Mouse (Mus musculus) hindbrain, embryonic 13.5 days (tissue): ENCODE results near the gene Serpina5. TPM values are rescaled to one million over a fixed set of nuclear protein-coding genes. Genes with fewer than 3 reads are reported as not detected.

Experiments
- ATAC-seq: fragments of 200-750 bp; cut with Nextera tagmentation; 2 replicates; pipeline ENCODE4 v1.8.0; 2017; ENCODE audit warnings: moderate TSS enrichment; ENCODE audit not compliant: low FRiP score
- H3K27ac ChIP-seq: fragments of 300-500 bp; sonication (generic); 2 replicates; pipeline ENCODE4 v1.5.1; 2015; ENCODE audit warnings: inconsistent platforms, mild to moderate bottlenecking, moderate library complexity
- H3K27me3 ChIP-seq: fragments of 300-500 bp; sonication (generic); 2 replicates; pipeline ENCODE4 v1.6.1; 2015; ENCODE audit warnings: mild to moderate bottlenecking, inconsistent platforms
- H3K36me3 ChIP-seq: fragments of 300-500 bp; sonication (generic); 2 replicates; pipeline ENCODE4 v1.6.1; 2015; ENCODE audit warnings: mild to moderate bottlenecking, inconsistent platforms
- H3K4me1 ChIP-seq: fragments of 300-500 bp; sonication (generic); replicated peaks from 2 replicates; pipeline ENCODE4 v1.6.1; 2015; ENCODE audit warnings: inconsistent platforms
- H3K4me2 ChIP-seq: fragments of 300-500 bp; sonication (generic); 2 replicates; pipeline ENCODE4 v1.6.1; 2015; ENCODE audit warnings: inconsistent platforms, mild to moderate bottlenecking, moderate library complexity
- H3K4me3 ChIP-seq: fragments of 300-500 bp; sonication (generic); 2 replicates; pipeline ENCODE4 v1.5.1; 2015; ENCODE audit warnings: mild to moderate bottlenecking, inconsistent platforms
- H3K9ac ChIP-seq: fragments of 300-500 bp; sonication (generic); 2 replicates; pipeline ENCODE4 v1.6.1; 2015; ENCODE audit warnings: mild to moderate bottlenecking, inconsistent platforms
- H3K9me3 ChIP-seq: fragments of 300-500 bp; sonication (generic); 2 replicates; pipeline ENCODE4 v1.6.1; 2016; ENCODE audit warnings: inconsistent platforms
- WGBS: fragments of 180-500 bp; shearing (Covaris S2); methylation state at CpG from one replicate; pipeline ENCODE4 v1.1.7; 2015; 5-methylcytosine and 5-hydroxymethylcytosine counted together
- polyA plus RNA-seq: library from polyadenylated mRNA; unstranded; fragments of >200 nt; fragmentation: Nextera tagmentation; extraction: Ambion mirVana; gene quantifications from 2 replicates; pipeline ENCODE4 v1.2.1, GENCODE M21; 2015

Serpina5 gene
- polyA plus RNA-seq = not detected in 2 replicates

DNA sequence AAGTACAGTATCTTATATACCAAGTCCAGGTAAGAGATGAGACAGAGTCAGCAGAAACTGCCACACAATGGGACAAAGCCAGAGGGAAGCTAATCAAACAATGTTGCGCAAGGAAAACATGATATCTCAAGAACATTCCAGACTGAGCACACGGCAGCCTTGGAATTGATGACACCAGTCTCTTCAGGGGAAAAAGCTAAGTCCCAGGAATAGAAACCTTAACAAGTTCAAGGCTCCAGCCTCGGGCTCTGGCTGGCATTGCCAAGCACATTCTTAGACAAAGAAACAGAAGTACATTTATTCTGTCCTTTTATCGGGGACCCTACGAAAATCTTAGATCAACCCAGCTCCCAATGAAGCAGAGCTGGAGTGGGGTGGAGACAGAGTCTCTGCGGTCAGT is at the start of gene Serpina5:
Gene Serpina5 (plus strand): TSS at position 346 of the 400 bp plus-strand sequence.
- WGBS = 91% methylated on average over 6 of the region's 6 CpGs
- Histone ChIP-seq H3K9ac (no peak within 1 kb of the TSS), H3K36me3 (no peaks in the 10 kb centered on the region), H3K27ac (no peak within 1 kb of the TSS), H3K27me3 (no peaks in the 10 kb centered on the region), H3K4me1 (no peaks in the 10 kb centered on the region), H3K4me2 (no peak within 1 kb of the TSS), H3K4me3 (no peak within 1 kb of the TSS), H3K9me3 (no peaks in the 10 kb centered on the region)
- no peak for ATAC-seq

DNA sequence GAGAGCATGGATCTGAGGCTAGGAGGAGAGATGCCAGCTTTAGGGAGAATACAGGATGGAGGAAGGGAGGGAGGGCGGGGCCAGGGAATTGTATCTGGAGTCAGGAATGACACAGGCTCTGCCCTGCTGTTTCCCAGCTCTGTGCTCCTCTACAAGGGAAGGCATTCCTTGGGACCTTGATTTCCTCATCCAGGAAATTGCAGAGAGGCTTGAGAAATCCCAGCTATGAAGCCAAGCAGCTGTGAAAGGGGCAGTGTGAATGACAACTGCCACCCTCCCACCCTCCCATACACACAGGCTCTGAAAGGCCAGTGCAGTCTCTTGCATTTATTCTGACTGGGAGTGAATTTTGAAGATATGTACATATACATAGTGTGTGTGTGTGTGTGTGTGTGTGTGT is 46.9 kb upstream of the Serpina5 start:
- H3K9me3 ChIP-seq = no peaks in the 10 kb centered on the region
- ATAC-seq = no peak
- WGBS = 92% methylated on average over 1 of the region's 1 CpGs

DNA sequence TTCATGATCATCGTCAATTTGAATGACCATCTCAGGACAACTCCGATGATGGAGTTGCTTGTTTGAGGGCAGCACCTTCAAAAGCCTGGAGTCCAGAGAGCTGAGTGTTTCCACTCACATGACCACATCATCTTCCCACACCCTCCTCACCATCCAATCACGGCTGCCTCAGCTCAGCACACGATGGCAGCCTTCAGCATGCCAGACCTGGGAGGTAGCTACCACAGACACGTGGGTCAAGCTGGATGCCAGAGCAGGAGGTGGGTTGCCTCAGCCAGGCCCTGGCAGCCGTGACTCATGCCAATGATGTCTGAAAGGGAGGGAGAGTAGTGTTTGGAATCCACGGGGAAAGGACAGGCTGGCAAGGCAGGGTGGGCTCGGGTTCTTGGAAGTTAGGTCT is 45.2 kb upstream of the Serpina5 start:
- Histone ChIP-seq H3K4me3 (no peak overlapping the region), H3K27me3 (no peaks in the 10 kb centered on the region), H3K4me2 (no peak overlapping the region), H3K27ac (no peak overlapping the region), H3K9me3 (no peaks in the 10 kb centered on the region), H3K9ac (no peak overlapping the region), H3K36me3 (no peaks in the 10 kb centered on the region), H3K4me1 (no peaks in the 10 kb centered on the region)
- ATAC-seq = no peak
- WGBS = 86% methylated on average over 8 of the region's 8 CpGs

More for the DNA sequence above, 46.9 kb upstream of the Serpina5 start:
- H3K27me3 ChIP-seq = no peaks in the 10 kb centered on the region
- no peak overlapping the region for H3K4me2 ChIP-seq
- H3K4me3 ChIP-seq = no peak overlapping the region
- no peaks in the 10 kb centered on the region for H3K36me3 ChIP-seq
- no peak overlapping the region for H3K27ac ChIP-seq
- no peaks in the 10 kb centered on the region for H3K4me1 ChIP-seq
- H3K9ac ChIP-seq = no peak overlapping the region

DNA sequence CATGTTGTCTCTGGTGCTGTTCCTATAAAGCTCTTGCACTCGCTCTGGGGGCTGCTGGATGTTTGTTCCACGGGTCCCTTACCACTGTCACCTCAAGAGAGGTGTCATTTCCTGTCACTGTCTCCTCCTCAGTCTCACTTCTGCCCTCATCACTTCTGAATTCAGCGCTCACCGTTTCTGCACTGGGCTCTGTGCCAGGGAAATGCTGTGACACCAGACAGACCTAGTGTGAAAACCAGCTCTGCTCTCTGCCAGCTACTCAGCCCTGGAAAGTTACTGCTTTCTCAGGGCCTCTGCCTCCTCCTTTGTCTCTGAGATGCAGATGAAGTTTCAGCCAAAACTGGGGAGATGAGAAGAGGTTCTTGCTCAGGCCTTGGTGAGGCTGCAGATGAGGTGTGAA is 43.9 kb upstream of the Serpina5 start:
- no peak for ATAC-seq
- Histone ChIP-seq H3K4me1 (no peaks in the 10 kb centered on the region), H3K27me3 (no peaks in the 10 kb centered on the region), H3K36me3 (no peaks in the 10 kb centered on the region), H3K9ac (no peak overlapping the region), H3K9me3 (no peaks in the 10 kb centered on the region), H3K27ac (no peak overlapping the region), H3K4me2 (no peak overlapping the region), H3K4me3 (no peak overlapping the region)
- 63% methylated on average over 4 of the region's 4 CpGs for WGBS

DNA sequence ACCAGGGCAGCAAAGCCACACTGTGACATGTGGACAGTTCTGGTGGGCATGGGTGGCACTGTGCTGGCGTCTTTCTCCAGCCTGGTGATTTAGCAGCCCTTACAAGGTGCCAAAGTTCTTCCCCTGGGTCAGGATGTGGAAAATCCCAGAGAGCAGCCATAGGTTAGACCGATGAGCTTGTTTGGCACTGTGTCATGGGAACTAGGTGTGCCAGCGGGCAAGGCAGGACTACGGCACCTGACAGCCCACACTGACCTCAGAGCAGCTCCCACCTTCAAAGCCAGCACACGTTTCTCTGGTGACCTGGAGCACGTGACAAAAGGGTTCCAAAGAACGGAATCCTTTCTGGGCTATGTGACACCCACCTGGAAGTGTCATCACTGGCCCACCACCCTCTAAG is 43.4 kb upstream of the Serpina5 start:
- no peaks in the 10 kb centered on the region for H3K27me3 ChIP-seq
- no peak overlapping the region for H3K4me3 ChIP-seq
- no peak overlapping the region for H3K4me2 ChIP-seq
- H3K9me3 ChIP-seq = no peaks in the 10 kb centered on the region
- ATAC-seq = no peak
- H3K4me1 ChIP-seq = no peaks in the 10 kb centered on the region
- WGBS = 87% methylated on average over 7 of the region's 7 CpGs
- H3K27ac ChIP-seq = no peak overlapping the region
- H3K36me3 ChIP-seq = no peaks in the 10 kb centered on the region
- no peak overlapping the region for H3K9ac ChIP-seq

DNA sequence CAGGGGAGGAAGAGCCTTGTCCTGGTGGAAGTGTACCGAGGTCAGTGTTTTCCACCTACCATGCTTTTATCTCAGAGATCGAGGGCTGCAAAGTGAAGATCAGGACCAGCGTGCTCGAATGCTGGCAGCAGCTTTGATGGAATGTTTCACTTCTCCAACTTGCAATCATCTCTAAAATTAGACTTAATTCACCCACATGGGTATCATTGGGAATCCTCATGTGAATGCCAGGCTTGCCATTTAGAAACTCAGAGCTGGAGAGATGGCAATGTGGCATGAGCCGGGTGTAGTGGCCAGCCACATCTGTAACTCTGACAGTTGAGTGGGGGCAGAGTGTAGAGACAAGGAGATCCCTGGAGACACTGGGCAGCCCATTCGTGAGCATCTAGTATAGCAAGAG is 40.8 kb upstream of the Serpina5 start:
- Histone ChIP-seq H3K4me2 (no peak overlapping the region), H3K4me1 (no peaks in the 10 kb centered on the region), H3K36me3 (no peaks in the 10 kb centered on the region), H3K27ac (no peak overlapping the region), H3K27me3 (no peaks in the 10 kb centered on the region), H3K4me3 (no peak overlapping the region), H3K9ac (no peak overlapping the region), H3K9me3 (no peaks in the 10 kb centered on the region)
- 85% methylated on average over 6 of the region's 6 CpGs for WGBS
- no peak for ATAC-seq

DNA sequence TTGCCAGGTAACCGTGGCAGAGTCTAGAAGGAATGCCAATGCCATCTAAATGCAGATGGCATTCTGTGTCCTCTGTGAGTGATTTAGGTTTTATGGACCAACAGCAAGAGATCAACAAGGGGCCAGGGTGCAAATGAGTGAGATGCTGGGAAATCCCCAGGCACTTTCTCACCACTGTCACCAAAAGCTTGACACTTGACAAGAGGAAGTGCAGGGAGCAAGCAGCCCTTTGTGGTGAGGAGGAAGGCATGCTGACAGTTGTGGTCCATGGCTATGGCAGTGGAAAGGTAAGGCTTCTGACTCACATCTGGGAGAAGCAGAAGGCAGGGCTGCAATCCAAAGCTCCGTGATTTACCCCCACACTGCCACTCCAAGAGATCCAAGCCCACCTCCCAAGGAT is 39.1 kb upstream of the Serpina5 start:
- Histone ChIP-seq H3K27me3 (no peaks in the 10 kb centered on the region), H3K4me1 (peaks cover under 1% of the 10 kb centered on the region; the same call in 1 of the 2 replicates), H3K9ac (no peak overlapping the region), H3K36me3 (no peaks in the 10 kb centered on the region), H3K4me3 (no peak overlapping the region), H3K27ac (no peak overlapping the region), H3K9me3 (no peaks in the 10 kb centered on the region), H3K4me2 (no peak overlapping the region)
- WGBS = 59% methylated on average over 2 of the region's 2 CpGs
- ATAC-seq = no peak

DNA sequence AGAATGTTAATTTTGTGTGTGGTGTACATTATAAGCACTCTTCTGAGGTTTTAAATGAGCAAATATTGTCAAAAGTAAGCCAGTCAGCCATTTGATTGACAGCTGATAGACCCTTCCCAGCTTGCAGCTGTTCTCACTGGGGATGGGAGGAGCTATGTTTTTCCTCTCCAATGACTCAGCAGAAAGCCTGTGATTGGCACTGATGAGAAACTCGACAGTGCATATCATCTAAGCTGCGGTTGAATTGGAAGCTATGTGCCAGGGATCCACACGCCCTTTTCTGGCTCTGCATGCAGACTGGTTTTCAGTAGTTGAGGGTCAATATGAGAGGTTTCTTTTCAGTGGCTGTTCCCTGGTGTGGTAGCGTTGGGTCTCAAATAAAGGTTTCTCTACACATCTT is 36.4 kb upstream of the Serpina5 start:
- Histone ChIP-seq H3K4me3 (no peak overlapping the region), H3K4me2 (no peak overlapping the region), H3K4me1 (peaks cover 8% of the 10 kb centered on the region), H3K27me3 (no peaks in the 10 kb centered on the region), H3K36me3 (no peaks in the 10 kb centered on the region), H3K9me3 (no peaks in the 10 kb centered on the region), H3K9ac (no peak overlapping the region), H3K27ac (no peak overlapping the region)
- WGBS = 57% methylated on average over 4 of the region's 4 CpGs
- no peak for ATAC-seq

DNA sequence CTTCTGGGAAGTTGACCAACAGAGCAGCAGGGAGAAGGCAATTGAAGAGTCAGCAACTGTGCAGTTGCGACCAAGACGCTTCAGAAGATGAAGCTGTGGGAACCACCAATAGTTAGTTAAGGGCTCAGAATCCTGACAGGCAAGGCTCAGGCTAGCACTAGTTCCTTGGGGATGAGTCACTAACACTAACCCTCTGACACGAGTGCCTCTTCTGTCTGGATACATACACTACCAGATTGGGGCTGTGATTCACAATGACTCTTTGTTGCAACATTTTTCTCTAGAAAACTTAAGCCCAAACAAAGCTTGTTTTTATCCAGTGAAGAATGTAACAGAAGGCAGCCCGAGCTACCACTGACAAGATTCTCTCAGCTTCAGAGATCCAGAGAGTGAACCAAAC is 35.9 kb upstream of the Serpina5 start:
- Histone ChIP-seq H3K27me3 (no peaks in the 10 kb centered on the region), H3K4me1 (peaks cover 8% of the 10 kb centered on the region), H3K9ac (no peak overlapping the region), H3K27ac (no peak overlapping the region), H3K4me3 (no peak overlapping the region), H3K36me3 (no peaks in the 10 kb centered on the region), H3K4me2 (no peak overlapping the region), H3K9me3 (no peaks in the 10 kb centered on the region)
- 86% methylated on average over 4 of the region's 4 CpGs for WGBS
- no peak for ATAC-seq

DNA sequence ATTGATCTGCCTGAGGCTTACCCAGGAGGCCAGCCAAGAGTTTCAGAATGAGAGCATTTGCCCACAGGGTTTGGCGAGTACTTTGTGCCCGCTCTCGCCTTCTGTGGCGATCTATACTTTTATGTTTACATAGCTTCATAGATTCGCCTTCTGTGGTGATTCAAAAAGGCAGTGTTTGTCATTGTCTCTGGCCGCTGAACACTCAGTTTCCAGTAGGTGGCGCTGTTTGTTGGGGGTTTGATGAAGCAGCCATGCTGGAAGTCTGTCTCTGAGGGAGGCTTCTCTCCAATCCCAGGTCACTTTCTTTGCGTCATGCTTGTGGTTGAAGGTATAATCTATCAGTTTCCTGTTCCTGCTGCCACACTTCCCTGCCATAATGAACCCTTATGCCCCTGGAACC is 34.7 kb upstream of the Serpina5 start:
- peaks cover 8% of the 10 kb centered on the region for H3K4me1 ChIP-seq
- 24% methylated on average over 8 of the region's 8 CpGs for WGBS

DNA sequence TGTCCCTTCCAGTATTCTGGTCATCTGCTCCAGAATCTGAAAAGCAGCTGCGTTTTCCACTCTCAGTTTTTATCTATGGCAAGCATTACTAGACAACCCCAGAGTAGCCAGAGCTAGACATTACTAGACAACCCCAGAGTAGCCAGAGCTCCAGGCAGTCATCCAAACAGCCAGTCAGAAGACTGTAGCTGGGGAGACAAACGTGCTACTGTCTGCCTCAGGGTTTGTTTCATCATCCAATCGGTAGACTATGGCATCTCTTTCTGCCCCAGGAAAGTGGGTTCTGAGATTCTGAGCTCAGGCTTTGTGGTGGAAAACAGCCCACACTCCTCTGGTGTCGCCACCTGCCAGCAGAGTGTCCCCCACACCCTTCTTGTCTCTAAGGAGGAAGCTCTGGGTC is 33.4 kb upstream of the Serpina5 start:
- Histone ChIP-seq H3K4me1 (peaks cover 8% of the 10 kb centered on the region), H3K36me3 (no peaks in the 10 kb centered on the region), H3K9ac (peak overlapping the region; percentile 51; the same call in 1 of the 2 replicates), H3K27me3 (no peaks in the 10 kb centered on the region), H3K4me3 (peak overlapping the region; percentile 30), H3K4me2 (peak overlapping the region; percentile 43), H3K27ac (peak overlapping the region; percentile 52; the same call in 1 of the 2 replicates), H3K9me3 (no peaks in the 10 kb centered on the region)
- ATAC-seq = peak; percentile 81
- WGBS = 28% methylated on average over 4 of the region's 4 CpGs

More for the DNA sequence above, 34.7 kb upstream of the Serpina5 start:
- no peak overlapping the region for H3K4me3 ChIP-seq
- H3K27me3 ChIP-seq = no peaks in the 10 kb centered on the region
- no peaks in the 10 kb centered on the region for H3K36me3 ChIP-seq
- H3K9ac ChIP-seq = no peak overlapping the region
- H3K4me2 ChIP-seq = no peak overlapping the region
- no peak for ATAC-seq
- H3K27ac ChIP-seq = no peak overlapping the region
- H3K9me3 ChIP-seq = no peaks in the 10 kb centered on the region

DNA sequence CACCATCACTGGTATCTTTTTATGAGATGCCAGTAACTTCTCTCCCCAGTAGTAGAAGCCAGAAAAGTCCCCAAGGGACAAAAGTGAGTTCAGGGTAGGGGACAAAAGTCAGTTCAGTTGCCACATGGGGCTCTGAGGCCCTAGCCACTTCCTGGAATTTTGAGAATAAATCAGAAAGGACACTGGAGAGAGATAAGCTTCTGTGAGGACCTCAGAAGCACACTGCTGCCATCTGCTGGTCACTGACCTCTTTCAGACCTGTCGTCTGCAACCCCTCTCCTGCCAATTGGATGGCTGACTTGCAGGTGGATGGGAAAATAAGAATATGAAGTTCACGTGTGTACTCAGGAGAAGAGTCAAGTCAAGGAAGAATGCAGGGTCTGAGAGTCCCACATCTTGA is 31.3 kb upstream of the Serpina5 start:
- no peaks in the 10 kb centered on the region for H3K9me3 ChIP-seq

DNA sequence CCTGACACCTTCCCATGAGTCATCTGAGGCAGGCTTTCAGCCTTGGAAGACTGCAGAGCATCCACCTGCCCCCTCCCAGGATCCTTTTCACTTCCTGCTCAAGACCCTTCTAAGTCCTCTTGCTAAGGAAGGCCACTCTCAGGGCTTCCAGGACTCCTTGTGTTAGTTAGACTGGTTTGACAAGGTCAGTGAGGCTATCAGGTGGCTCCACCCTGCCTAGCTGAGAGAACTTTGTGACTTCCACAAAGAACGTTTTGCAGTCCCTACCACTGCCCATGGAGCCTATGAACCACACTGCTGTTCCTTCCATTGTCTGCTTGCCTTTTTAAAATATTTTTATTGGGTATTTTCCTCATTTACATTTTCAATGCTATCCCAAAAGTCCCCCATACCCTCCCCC is 29.2 kb upstream of the Serpina5 start:
- no peak overlapping the region for H3K9ac ChIP-seq
- ATAC-seq = no peak
- H3K4me1 ChIP-seq = peaks cover 8% of the 10 kb centered on the region
- H3K36me3 ChIP-seq = no peaks in the 10 kb centered on the region
- no peaks in the 10 kb centered on the region for H3K27me3 ChIP-seq
- no peak overlapping the region for H3K27ac ChIP-seq
- no peak overlapping the region for H3K4me2 ChIP-seq
- 67% methylated on average over 1 of the region's 1 CpGs for WGBS
- H3K4me3 ChIP-seq = no peak overlapping the region
- no peaks in the 10 kb centered on the region for H3K9me3 ChIP-seq

More for the DNA sequence above, 31.3 kb upstream of the Serpina5 start:
- peak; percentile 37; the same call in 1 of the 2 replicates for ATAC-seq
- H3K4me3 ChIP-seq = no peak overlapping the region
- WGBS = 17% methylated on average over 2 of the region's 2 CpGs
- no peak overlapping the region for H3K4me2 ChIP-seq
- no peak overlapping the region for H3K27ac ChIP-seq
- H3K36me3 ChIP-seq = no peaks in the 10 kb centered on the region
- no peak overlapping the region for H3K9ac ChIP-seq
- peaks cover 8% of the 10 kb centered on the region for H3K4me1 ChIP-seq
- no peaks in the 10 kb centered on the region for H3K27me3 ChIP-seq
